Mouse (Mus musculus) gastrocnemius, adult 8-10 months (tissue): Measurements from ENCODE around the gene Ptpn22. TPM values are rescaled to one million over a fixed set of nuclear protein-coding genes. Genes with fewer than 3 reads are reported as not detected.

Source experiments
- DNase-seq, 2 experiments: peaks; one replicate each; pipeline ENCODE4 v3.0.0; 2022; ENCODE audit warnings: low spot score in 2 of 2
- total RNA-seq, 4 experiments: library from RNA; stranded (reverse); gene quantifications; 2 replicates each; pipeline ENCODE4 v1.2.4; 2022

Ptpn22 gene
- total RNA-seq, 4 experiments from 2014 or later = 0.27 to 0.83 (median 0.39) TPM; not detected in 1

GRCm38 (mm10) chr3:103916205-103916838 lies 56.7 kb downstream of the Ptpn22 start:
- no peak for DNase-seq

GRCm38 (mm10) chr3:103916839-103917237 lies 57.2 kb downstream of the Ptpn22 start:
- DNase-seq = no peak

GRCm38 (mm10) chr3:103920094-103920493 lies 60.5 kb downstream of the Ptpn22 start:
- DNase-seq = no peak

DNA sequence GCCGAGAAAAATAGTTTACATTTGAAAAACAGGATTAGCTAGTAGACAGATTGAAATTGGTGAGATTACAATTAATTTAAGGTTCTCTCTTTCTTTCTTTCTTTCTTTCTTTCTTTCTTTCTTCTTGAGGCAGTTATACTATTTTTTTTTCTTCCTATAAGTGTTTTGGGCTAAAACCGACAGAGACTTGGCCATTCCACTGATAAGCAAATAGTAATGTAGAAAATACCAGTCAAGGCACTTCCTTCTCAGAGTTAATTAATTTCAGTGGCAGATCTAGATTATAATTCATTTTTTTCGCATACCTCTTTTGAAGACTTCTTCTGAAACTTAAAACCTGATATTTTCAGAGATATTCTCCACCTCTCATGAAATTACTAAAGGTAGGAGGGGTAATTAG lies 65.7 kb downstream of the Ptpn22 start:
- no peak for DNase-seq

DNA sequence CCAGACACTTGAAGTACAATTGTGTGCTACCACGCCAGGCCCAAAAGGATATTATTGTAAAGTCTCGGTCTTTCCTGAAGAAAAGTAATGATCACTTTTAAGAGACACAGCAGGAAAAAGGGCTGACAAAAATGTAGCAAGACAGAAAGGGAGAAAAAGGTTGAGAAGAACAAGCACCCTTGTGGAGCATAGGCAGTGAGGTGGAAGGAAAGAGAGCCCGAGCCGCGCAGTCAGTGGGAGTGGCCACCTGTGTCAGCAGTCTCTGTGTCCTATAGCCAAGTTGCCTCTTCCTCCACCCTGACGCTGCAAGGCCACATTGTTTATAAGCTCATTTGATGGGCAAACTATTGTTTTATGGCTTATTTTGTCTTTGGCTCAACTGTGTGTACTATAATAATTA lies 67.9 kb downstream of the Ptpn22 start:
- DNase-seq = no peak

DNA sequence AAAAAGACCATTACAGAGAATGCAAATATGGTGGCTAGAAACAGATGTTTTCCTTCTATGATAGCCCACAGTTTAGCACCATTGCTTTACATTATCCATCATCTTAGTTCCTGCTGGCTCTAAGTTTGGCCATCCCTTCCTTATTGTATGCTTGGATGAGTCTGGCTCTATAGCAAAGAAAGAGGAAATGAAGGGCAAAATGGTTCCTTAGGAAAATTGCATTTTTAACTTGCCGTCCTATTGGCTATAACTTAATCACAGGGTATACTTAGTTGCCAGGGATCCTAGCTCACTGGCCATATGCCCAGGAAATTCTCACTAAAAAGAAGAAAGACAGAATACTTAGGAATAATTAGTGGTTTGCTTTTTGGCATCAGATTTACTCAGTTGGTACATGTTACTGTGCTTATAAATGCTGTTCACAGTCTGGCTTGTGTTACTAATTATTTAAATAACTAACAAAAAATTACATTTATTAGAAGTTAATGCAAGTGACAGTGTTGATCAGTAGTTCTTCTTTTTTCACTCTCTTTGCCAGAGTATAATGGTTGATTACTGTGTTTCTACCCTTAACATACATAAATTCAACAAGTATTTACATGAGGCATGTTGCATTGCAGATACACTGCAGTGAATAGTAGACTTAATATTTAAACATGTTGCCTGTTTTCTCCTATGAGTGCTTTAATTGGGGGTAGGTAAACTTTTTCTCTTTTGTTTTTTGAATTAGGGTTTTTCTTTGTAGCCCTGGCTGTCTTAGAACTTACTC lies 85.4 kb downstream of the Ptpn22 start:
- no peak for DNase-seq

DNA sequence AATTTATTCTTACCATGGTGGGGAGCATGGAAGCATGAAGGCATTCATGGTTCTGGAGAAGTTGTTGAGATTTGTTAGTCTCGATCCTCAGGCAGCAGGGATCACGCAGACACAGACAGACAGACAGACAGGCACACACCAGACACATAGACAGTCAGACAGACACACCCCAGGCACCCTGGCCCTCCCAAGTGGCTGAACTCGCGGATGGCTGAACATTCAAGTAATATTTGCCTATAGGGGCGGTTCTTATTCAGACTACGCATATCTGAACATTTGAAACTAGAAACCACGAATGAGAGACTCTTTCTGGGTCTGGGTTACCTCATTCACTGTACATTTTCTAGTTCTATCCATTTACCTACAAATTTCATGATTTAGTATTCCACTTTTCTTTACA lies 89.1 kb downstream of the Ptpn22 start:
- DNase-seq = no peak

DNA sequence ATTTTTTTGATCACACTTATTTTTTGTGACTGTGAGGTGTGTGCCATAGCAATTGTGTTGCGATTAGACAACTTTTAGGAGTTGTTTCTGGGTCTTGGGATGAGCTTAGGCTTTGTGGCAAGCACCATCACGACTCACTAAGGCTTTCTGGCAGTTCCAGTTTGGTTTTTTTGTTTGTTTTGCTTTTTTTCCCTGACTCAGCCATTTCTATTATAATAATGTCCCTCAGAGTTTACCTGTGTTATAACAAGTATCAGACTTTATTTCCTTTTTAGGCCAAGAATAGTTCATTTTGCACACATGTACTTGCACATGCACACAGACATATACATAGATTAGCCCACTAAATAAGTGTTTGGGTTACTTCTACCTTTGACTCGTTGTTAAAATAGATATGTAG lies 101.0 kb downstream of the Ptpn22 start:
- no peak for DNase-seq

Other genes with a start within 250 kb of the Ptpn22 start
- 1 to 10 TPM in 2 of 4 experiments, under 1 TPM in 1, not detected in 1; 0.27 to 4.7 (median 3.8) TPM for gene Atg4a-ps, start 213.7 kb upstream of the Ptpn22 start, total RNA-seq
- gene Olfml3, start 121.8 kb upstream of the Ptpn22 start, total RNA-seq = 1 to 10 TPM in 3 of 4 experiments, under 1 TPM in 1; 0.94 to 4.0 (median 1.8) TPM
- gene Gm10964, start 120.4 kb upstream of the Ptpn22 start, total RNA-seq = not detected
- gene Hipk1, start 68.2 kb upstream of the Ptpn22 start, total RNA-seq = 10 to 100 TPM; 55.9 to 80.6 (median 65.0) TPM
- 1 to 10 TPM; 3.0 to 5.4 (median 4.1) TPM for gene Dclre1b, start 50.4 kb upstream of the Ptpn22 start, total RNA-seq
- gene Ap4b1, start 50.3 kb upstream of the Ptpn22 start, total RNA-seq = 10 to 100 TPM in 1 of 4 experiments, 1 to 10 TPM in 3; 8.3 to 10.5 (median 9.2) TPM
- under 1 TPM in 2 of 4 experiments, not detected in 2; 0.13 TPM for gene Gm43064, start 50.2 kb upstream of the Ptpn22 start, total RNA-seq
- gene Bcl2l15, start 27.2 kb upstream of the Ptpn22 start, total RNA-seq = not detected
- 1 to 10 TPM; 5.6 to 7.3 (median 6.5) TPM for gene Rsbn1, start 54.3 kb downstream of the Ptpn22 start, total RNA-seq
- gene Phtf1, start 108.3 kb downstream of the Ptpn22 start, total RNA-seq = 1 to 10 TPM; 3.2 to 3.7 (median 3.4) TPM